9 mouse cellular contexts compared by ENCODE assay signal in the genomic region with DNA sequence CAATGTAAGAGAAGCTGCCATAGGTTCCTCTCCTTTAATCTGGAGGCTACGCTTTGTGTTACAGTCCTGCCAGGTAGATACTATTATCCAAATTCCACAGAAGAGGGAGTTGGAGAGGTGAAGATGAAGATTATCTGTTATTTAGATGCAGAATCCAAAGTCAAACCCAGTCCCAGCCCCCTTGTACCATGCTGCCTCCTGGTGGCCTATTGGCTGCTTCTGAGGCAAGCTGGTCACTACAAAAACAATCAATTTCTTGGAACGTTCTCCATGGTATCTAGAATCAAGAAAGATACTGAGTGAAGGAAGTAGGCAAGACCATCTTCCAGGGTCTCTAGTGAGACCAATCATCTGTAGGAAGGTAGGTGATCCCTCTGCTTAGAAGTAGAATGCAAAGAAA. TPM values are rescaled to one million over a fixed set of nuclear protein-coding genes. Genes with fewer than 3 reads are reported as not detected.
DNase-seq lines count a peak whose midpoint lies in the region; ATAC-seq and TF ChIP-seq lines count a peak whose summit lies in the region.
"Had no signal": no experiment of that assay in that cellular context is flagged by ENCODE, and none has a peak within 500 bp of the region (broad histone marks: within the 10 kb centered on the region; RNA-seq: fewer than 3 reads in every experiment).

No protein-coding gene starts in this region.

- no peaks in the 10 kb centered on the region for H3K27me3 ChIP-seq in heart, embryonic 11.5 days (ENCODE audit: control insufficient read depth, insufficient read depth, low read length)
- H3K27me3 ChIP-seq in lung, embryonic 14.5 days (ENCODE audit: insufficient read depth, low read length), result no peaks in the 10 kb centered on the region
- no peaks in the 10 kb centered on the region for H3K27me3 ChIP-seq in forebrain, postnatal 0 days (ENCODE audit: insufficient read depth, low read length)

- no peak overlapping the region for H3K9ac ChIP-seq in heart, embryonic 11.5 days (ENCODE audit: low read depth, low read length)
- no peak overlapping the region for H3K9ac ChIP-seq in lung, embryonic 14.5 days
- no peak overlapping the region for H3K9ac ChIP-seq in forebrain, postnatal 0 days

- ATAC-seq in heart, embryonic 11.5 days (replicated peaks; ENCODE audit: insufficient number of reproducible peaks, low FRiP score, low TSS enrichment), result no peak
- no peak for ATAC-seq in lung, embryonic 14.5 days (ENCODE audit: insufficient read depth)
- ATAC-seq in forebrain, postnatal 0 days, result no peak

- H3K36me3 ChIP-seq in heart, embryonic 11.5 days (ENCODE audit: control insufficient read depth, insufficient read depth, low read length), result no peaks in the 10 kb centered on the region
- H3K36me3 ChIP-seq in lung, embryonic 14.5 days (ENCODE audit: insufficient read depth), result no peaks in the 10 kb centered on the region
- H3K36me3 ChIP-seq in forebrain, postnatal 0 days (ENCODE audit: insufficient read depth), result no peaks in the 10 kb centered on the region
- H3K36me3 ChIP-seq: forebrain, embryonic 10.5 days had no signal

- DNase-seq in heart, postnatal 36 days, result peak; percentile 7 to 12
- peak; percentile 18 to 34 for DNase-seq in B cell, adult 2 months
- peak; percentile 59 for DNase-seq in adrenal gland, postnatal 10 days
- no peak for DNase-seq in lung, embryonic 14.5 days
- DNase-seq in cerebellum, postnatal 4 days (ENCODE audit: low spot score in 2 of 2), result no peak
- DNase-seq in cerebellum, adult 18-20 months, result no peak
- no peak for DNase-seq in forebrain, postnatal 0 days

- TF ChIP-seq CTCF in lung, embryonic 14.5 days (IDR thresholded peaks at IDR 0.05; ENCODE audit: low read depth), result peak; percentile 41
- TF ChIP-seq CTCF in forebrain, postnatal 0 days (IDR thresholded peaks at IDR 0.05; ENCODE audit: low read depth), result no peak

- H3K27ac ChIP-seq in heart, embryonic 11.5 days (ENCODE audit: low read depth, low read length), result no peak overlapping the region
- no peak overlapping the region for H3K27ac ChIP-seq in lung, embryonic 14.5 days (ENCODE audit: low read depth)
- no peak overlapping the region for H3K27ac ChIP-seq in forebrain, postnatal 0 days (ENCODE audit: low read depth, low read length)
- H3K27ac ChIP-seq: forebrain, embryonic 10.5 days had no signal

- H3K9me3 ChIP-seq in heart, embryonic 11.5 days (replicated peaks; ENCODE audit: control insufficient read depth, low read length), result no peaks in the 10 kb centered on the region
- no peaks in the 10 kb centered on the region; the same call in 1 of the 2 replicates for H3K9me3 ChIP-seq in lung, embryonic 14.5 days (ENCODE audit: low read depth, low read length)
- H3K9me3 ChIP-seq in forebrain, postnatal 0 days (ENCODE audit: low read length), result no peaks in the 10 kb centered on the region
- H3K9me3 ChIP-seq: forebrain, embryonic 10.5 days had no signal

- no peaks in the 10 kb centered on the region for H3K4me1 ChIP-seq in heart, embryonic 11.5 days (ENCODE audit: control insufficient read depth, insufficient read depth, low read length)
- H3K4me1 ChIP-seq in lung, embryonic 14.5 days (ENCODE audit: insufficient read depth), result no peaks in the 10 kb centered on the region
- no peaks in the 10 kb centered on the region for H3K4me1 ChIP-seq in forebrain, postnatal 0 days (ENCODE audit: insufficient read depth)
- H3K4me1 ChIP-seq: forebrain, embryonic 10.5 days had no signal

- no peak overlapping the region for H3K4me2 ChIP-seq in heart, embryonic 11.5 days
- no peak overlapping the region for H3K4me2 ChIP-seq in lung, embryonic 14.5 days
- no peak overlapping the region for H3K4me2 ChIP-seq in forebrain, postnatal 0 days (ENCODE audit: low read depth)

- 61% methylated on average over 2 of the region's 2 CpGs for WGBS in heart, embryonic 11.5 days (ENCODE audit: insufficient replicate concordance)
- WGBS in lung, embryonic 14.5 days, result 70% methylated on average over 2 of the region's 2 CpGs
- WGBS in forebrain, postnatal 0 days, result 67% methylated on average over 2 of the region's 2 CpGs

- intact Hi-C loops in heart, postnatal 36 days (cut with DNase I), result loop anchor here (10.0 kb wide), 1 partner anchor 498 kb away; no protein-coding TSS in a partner anchor

- no peak overlapping the region for H3K4me3 ChIP-seq in heart, embryonic 11.5 days (ENCODE audit: low read depth, low read length)
- no peak overlapping the region for H3K4me3 ChIP-seq in lung, embryonic 14.5 days (ENCODE audit: low read depth, low read length)
- H3K4me3 ChIP-seq in forebrain, postnatal 0 days (ENCODE audit: low read depth, low read length), result no peak overlapping the region
- H3K4me3 ChIP-seq: forebrain, embryonic 10.5 days had no signal

RNA-seq across cellular contexts. Expression of a gene that starts 34.2 kb away (rescaled TPM):
- 10 to 100 TPM; 14.7 to 17.4 TPM for total RNA-seq in heart, postnatal 36 days (2021)
- 20.8 and 25.0 TPM in 2 replicates for polyA plus RNA-seq in heart, embryonic 11.5 days (2014; fragmentation: Nextera tagmentation; extraction: Ambion mirVana)
- total RNA-seq in adrenal gland, postnatal 10 days (2021), result 10 to 100 TPM; 12.7 to 21.0 TPM
- 20.0 and 20.3 TPM in 2 replicates for polyA plus RNA-seq in lung, embryonic 14.5 days (2014; fragmentation: Nextera tagmentation; extraction: Ambion mirVana)
- total RNA-seq in forebrain, postnatal 0 days (2014; rRNA removed), result 319 and 402 TPM in 2 replicates
- 187 and 243 TPM in 2 replicates for polyA plus RNA-seq in forebrain, postnatal 0 days (2015; fragmentation: Nextera tagmentation; extraction: Ambion mirVana)

RNA-seq across cellular contexts. Expression of a gene that starts 40.4 kb away (rescaled TPM):
- total RNA-seq in heart, postnatal 36 days (2021), result 10 to 100 TPM; 21.1 to 24.4 TPM
- polyA plus RNA-seq in heart, embryonic 11.5 days (2014; fragmentation: Nextera tagmentation; extraction: Ambion mirVana), result 32.4 and 35.1 TPM in 2 replicates
- 10 to 100 TPM; 38.3 to 42.9 TPM for total RNA-seq in adrenal gland, postnatal 10 days (2021)
- 38.7 and 43.8 TPM in 2 replicates for polyA plus RNA-seq in lung, embryonic 14.5 days (2014; fragmentation: Nextera tagmentation; extraction: Ambion mirVana)
- total RNA-seq in forebrain, postnatal 0 days (2014; rRNA removed), result 35.9 and 40.1 TPM in 2 replicates
- polyA plus RNA-seq in forebrain, postnatal 0 days (2015; fragmentation: Nextera tagmentation; extraction: Ambion mirVana), result 15.5 and 19.2 TPM in 2 replicates

Comparison
In these comparisons a context has a peak if more than half of its experiments do, and no peak if none do; other contexts are left out.
1. DNase-seq: peak in heart, postnatal 36 days (2 of 2), B cell, adult 2 months (2 of 2) and adrenal gland, postnatal 10 days (single experiment); none in lung, embryonic 14.5 days (single experiment), cerebellum, postnatal 4 days (0 of 2), cerebellum, adult 18-20 months (0 of 2) and forebrain, postnatal 0 days (single experiment).
2. RNA of a gene that starts 34.2 kb away (total RNA-seq): 319 to 402 TPM in forebrain, postnatal 0 days; 12.7 to 21.0 TPM in adrenal gland, postnatal 10 days and 14.7 to 17.4 TPM in heart, postnatal 36 days; every median in the first group is over 10 times any median in the second.